Mouse (Mus musculus): ENCODE measurements around the gene Clmp. TPM values are rescaled to one million over a fixed set of nuclear protein-coding genes. Genes with fewer than 3 reads are reported as not detected.

Clmp gene
- polyA plus RNA-seq, 1 experiment from 2014 or later = 0.75 TPM

Other genes with a start within 250 kb of the Clmp start
- 0.58 and 1.2 TPM in 2 replicates for gene Gramd1b, start 154.6 kb upstream of the Clmp start, polyA plus RNA-seq (2015; fragmentation: Nextera tagmentation; extraction: Ambion mirVana)
- not detected in 2 replicates for gene Gm21915, start 15.3 kb upstream of the Clmp start, polyA plus RNA-seq (2015; fragmentation: Nextera tagmentation; extraction: Ambion mirVana)
- gene Hspa8, start 115.0 kb downstream of the Clmp start, polyA plus RNA-seq (2015; fragmentation: Nextera tagmentation; extraction: Ambion mirVana) = 1,128 and 1,129 TPM in 2 replicates
- gene Bsx, start 188.2 kb downstream of the Clmp start, polyA plus RNA-seq (2015; fragmentation: Nextera tagmentation; extraction: Ambion mirVana) = not detected in 2 replicates